Mouse (Mus musculus) embryonic facial prominence, embryonic 15.5 days (tissue): ENCODE data around the gene Cox6a1. TPM values are rescaled to one million over a fixed set of nuclear protein-coding genes. Genes with fewer than 3 reads are reported as not detected.
"Not testable (repeated sequence)": the region's sequence is repeated elsewhere in the genome, so short reads cannot be mapped to it uniquely, and the experiment has no call there.

Experiments used
- ATAC-seq: fragments of 200-750 bp; cut with Nextera tagmentation; 2 replicates; pipeline ENCODE4 v1.8.0; 2017; ENCODE audit warnings: low read depth, moderate TSS enrichment; ENCODE audit not compliant: insufficient number of reproducible peaks, low FRiP score, low TSS enrichment
- H3K27ac ChIP-seq: fragments of 300-500 bp; sonication (generic); replicated peaks from 2 replicates; pipeline ENCODE4 v1.5.1; 2015; ENCODE audit warnings: mild to moderate bottlenecking, inconsistent platforms
- H3K27me3 ChIP-seq: fragments of 300-500 bp; sonication (generic); 2 replicates; pipeline ENCODE4 v1.6.1; 2015; ENCODE audit warnings: inconsistent platforms
- H3K36me3 ChIP-seq: fragments of 300-500 bp; sonication (generic); 2 replicates; pipeline ENCODE4 v1.6.1; 2015; ENCODE audit warnings: mild to moderate bottlenecking, inconsistent platforms
- H3K4me1 ChIP-seq: fragments of 300-500 bp; sonication (generic); 2 replicates; pipeline ENCODE4 v1.6.1; 2015; ENCODE audit warnings: inconsistent platforms
- H3K4me2 ChIP-seq: fragments of 300-500 bp; sonication (generic); replicated peaks from 2 replicates; pipeline ENCODE4 v1.6.1; 2015; ENCODE audit warnings: mild to moderate bottlenecking, inconsistent platforms
- H3K4me3 ChIP-seq: fragments of 300-500 bp; sonication (generic); replicated peaks from 2 replicates; pipeline ENCODE4 v1.5.1; 2015; ENCODE audit warnings: mild to moderate bottlenecking, inconsistent platforms
- H3K9ac ChIP-seq: fragments of 300-500 bp; sonication (generic); 2 replicates; pipeline ENCODE4 v1.6.1; 2015; ENCODE audit warnings: inconsistent platforms
- H3K9me3 ChIP-seq: fragments of 300-500 bp; sonication (generic); replicated peaks from 2 replicates; pipeline ENCODE4 v1.6.1; 2016; ENCODE audit warnings: inconsistent platforms
- WGBS: fragments of 180-500 bp; shearing (Covaris S2); methylation state at CpG from one replicate; pipeline ENCODE4 v1.1.7; 2015; 5-methylcytosine and 5-hydroxymethylcytosine counted together
- polyA plus RNA-seq: library from polyadenylated mRNA; unstranded; fragments of >200 nt; fragmentation: Nextera tagmentation; extraction: Ambion mirVana; gene quantifications from 2 replicates; pipeline ENCODE4 v1.2.1, GENCODE M21; 2015

Cox6a1 gene
- polyA plus RNA-seq, 1 experiment from 2014 or later, result 850 TPM

- WGBS, result 1% methylated on average over 22 of the region's 22 CpGs
These were observed 29.5 kb downstream of the Cox6a1 start for GRCm38 (mm10) chr5:115319004-115319940.

GRCm38 (mm10) chr5:115317645-115318328 lies 31.0 kb downstream of the Cox6a1 start:
- Histone ChIP-seq H3K27me3 (no peaks in the 10 kb centered on the region), H3K4me1 (peaks cover 50% of the 10 kb centered on the region), H3K27ac (peak overlapping the region; percentile 85), H3K36me3 (no peaks in the 10 kb centered on the region), H3K9ac (no peak overlapping the region), H3K4me2 (peak overlapping the region; percentile 34), H3K9me3 (no peaks in the 10 kb centered on the region), H3K4me3 (peak overlapping the region; percentile 7; the same call in 1 of the 2 replicates)
- peak; percentile 45; the same call in 1 of the 2 replicates for ATAC-seq
- 5% methylated on average over 10 of the region's 10 CpGs for WGBS

More at GRCm38 (mm10) chr5:115319004-115319940, 29.5 kb downstream of the Cox6a1 start:
- Histone ChIP-seq H3K9me3 (no peaks in the 10 kb centered on the region), H3K27ac (peak overlapping the region; percentile 91), H3K9ac (peak overlapping the region; percentile 6; the same call in 1 of the 2 replicates), H3K4me2 (peak overlapping the region; percentile 79), H3K27me3 (no peaks in the 10 kb centered on the region), H3K4me1 (peaks cover 37% of the 10 kb centered on the region), H3K36me3 (no peaks in the 10 kb centered on the region), H3K4me3 (peak overlapping the region; percentile 44)
- ATAC-seq, result peak; percentile 78

GRCm38 (mm10) chr5:115316968-115317644 lies 31.7 kb downstream of the Cox6a1 start:
- no peaks in the 10 kb centered on the region for H3K36me3 ChIP-seq
- peak overlapping the region; percentile 34 for H3K4me2 ChIP-seq
- H3K4me3 ChIP-seq, result peak overlapping the region; percentile 7; the same call in 1 of the 2 replicates
- no peaks in the 10 kb centered on the region for H3K9me3 ChIP-seq
- ATAC-seq, result no peak
- peaks cover 51% of the 10 kb centered on the region for H3K4me1 ChIP-seq
- no peaks in the 10 kb centered on the region for H3K27me3 ChIP-seq
- WGBS, result 7% methylated on average over 14 of the region's 14 CpGs
- peak overlapping the region; percentile 85 for H3K27ac ChIP-seq
- H3K9ac ChIP-seq, result no peak overlapping the region

- no peaks in the 10 kb centered on the region for H3K36me3 ChIP-seq
- no peak overlapping the region for H3K4me3 ChIP-seq
- H3K27me3 ChIP-seq, result no peaks in the 10 kb centered on the region
- H3K27ac ChIP-seq, result peak overlapping the region; percentile 31; the same call in 1 of the 2 replicates
- WGBS, result 31% methylated on average over 5 of the region's 5 CpGs
- no peak overlapping the region for H3K4me2 ChIP-seq
- peaks cover 38% of the 10 kb centered on the region for H3K4me1 ChIP-seq
- H3K9me3 ChIP-seq, result no peaks in the 10 kb centered on the region
- no peak overlapping the region for H3K9ac ChIP-seq
- no peak for ATAC-seq
These were observed 35.2 kb downstream of the Cox6a1 start for GRCm38 (mm10) chr5:115313668-115313943.

GRCm38 (mm10) chr5:115312816-115313667 lies 35.7 kb downstream of the Cox6a1 start:
- Histone ChIP-seq H3K27me3 (no peaks in the 10 kb centered on the region), H3K36me3 (no peaks in the 10 kb centered on the region), H3K9ac (no peak overlapping the region), H3K4me1 (peaks cover 32% of the 10 kb centered on the region), H3K4me2 (no peak overlapping the region), H3K27ac (peak overlapping the region; percentile 31), H3K9me3 (no peaks in the 10 kb centered on the region), H3K4me3 (no peak overlapping the region)
- ATAC-seq, result no peak; the same call in 1 of the 2 replicates
- WGBS, result 60% methylated on average over 10 of the region's 10 CpGs

GRCm38 (mm10) chr5:115312354-115312753 lies 36.4 kb downstream of the Cox6a1 start:
- H3K27ac ChIP-seq, result peak overlapping the region; percentile 31; the same call in 1 of the 2 replicates

GRCm38 (mm10) chr5:115302190-115302589 lies 46.6 kb downstream of the Cox6a1 start:
- 77% methylated on average over 7 of the region's 7 CpGs for WGBS
- Histone ChIP-seq H3K4me1 (peaks cover 29% of the 10 kb centered on the region), H3K27ac (peak overlapping the region; percentile 88; the same call in 1 of the 2 replicates), H3K36me3 (peaks cover 18% of the 10 kb centered on the region), H3K4me2 (peak overlapping the region; percentile 79; the same call in 1 of the 2 replicates)
- not testable (repeated sequence) for H3K9me3 ChIP-seq, H3K4me3 ChIP-seq, ATAC-seq, H3K27me3 ChIP-seq, H3K9ac ChIP-seq

More at GRCm38 (mm10) chr5:115312354-115312753, 36.4 kb downstream of the Cox6a1 start:
- Histone ChIP-seq H3K4me3 (no peak overlapping the region), H3K9me3 (no peaks in the 10 kb centered on the region), H3K27me3 (no peaks in the 10 kb centered on the region), H3K4me1 (peaks cover 25% of the 10 kb centered on the region), H3K4me2 (no peak overlapping the region), H3K9ac (no peak overlapping the region), H3K36me3 (no peaks in the 10 kb centered on the region)
- no peak for ATAC-seq
- 70% methylated on average over 4 of the region's 4 CpGs for WGBS

- Histone ChIP-seq H3K36me3 (peaks cover 23% of the 10 kb centered on the region), H3K9me3 (no peaks in the 10 kb centered on the region), H3K4me3 (peak overlapping the region; percentile 93), H3K27ac (peak overlapping the region; percentile 88), H3K27me3 (no peaks in the 10 kb centered on the region), H3K4me1 (peaks cover 31% of the 10 kb centered on the region), H3K9ac (peak overlapping the region; percentile 31), H3K4me2 (peak overlapping the region; percentile 79)
- no peak for ATAC-seq
- WGBS, result 19% methylated on average over 13 of the region's 13 CpGs
These were observed 47.2 kb downstream of the Cox6a1 start for GRCm38 (mm10) chr5:115301615-115302014.

- Histone ChIP-seq H3K4me3 (peak within 1 kb of the TSS; percentile 93), H3K4me1 (peaks cover 31% of the 10 kb centered on the region), H3K9me3 (no peaks in the 10 kb centered on the region), H3K27ac (peak within 1 kb of the TSS; percentile 97), H3K36me3 (peaks cover 30% of the 10 kb centered on the region), H3K27me3 (no peaks in the 10 kb centered on the region), H3K9ac (peak within 1 kb of the TSS; percentile 96), H3K4me2 (peak within 1 kb of the TSS; percentile 79)
- peak; percentile 98 for ATAC-seq
- WGBS, result under 1% methylated on average over 66 of the region's 66 CpGs
These were observed 47.8 kb downstream of the Cox6a1 start, which contains the start of gene Dynll1 for GRCm38 (mm10) chr5:115300792-115301614. Gene Dynll1, minus strand, starts transcription at chr5:115300999.
